Comparison of ENCODE assay signal across 9 mouse cellular contexts in genomic region chr15:77013753-77014241, GRCm38 (mm10). TPM values are rescaled to one million over a fixed set of nuclear protein-coding genes. Genes with fewer than 3 reads are reported as not detected.
DNase-seq lines count a peak whose midpoint lies in the region; ATAC-seq and TF ChIP-seq lines count a peak whose summit lies in the region.
"Had no signal": no experiment of that assay in that cellular context is flagged by ENCODE, and none has a peak within 500 bp of the region (broad histone marks: within the 10 kb centered on the region; RNA-seq: fewer than 3 reads in every experiment).

No protein-coding gene starts in this region.

- no peaks in the 10 kb centered on the region for H3K79me3 ChIP-seq in C2C12 (ENCODE audit: low read depth)

- H3K4me3 ChIP-seq in C2C12 (ENCODE audit: insufficient read depth, poor library complexity, severe bottlenecking) = no peak overlapping the region
- H3K4me3 ChIP-seq in heart, embryonic 11.5 days (ENCODE audit: low read depth, low read length) = peak overlapping the region; percentile 29
- no peak overlapping the region for H3K4me3 ChIP-seq in kidney, embryonic 15.5 days (replicated peaks)
- H3K4me3 ChIP-seq in midbrain, embryonic 15.5 days = no peak overlapping the region
- H3K4me3 ChIP-seq: liver, embryonic 13.5 days had no signal

- no peaks in the 10 kb centered on the region for H3K36me3 ChIP-seq in C2C12 (ENCODE audit: control insufficient read depth, insufficient read depth)
- H3K36me3 ChIP-seq in heart, embryonic 11.5 days (ENCODE audit: control insufficient read depth, insufficient read depth, low read length) = no peaks in the 10 kb centered on the region
- no peaks in the 10 kb centered on the region for H3K36me3 ChIP-seq in kidney, embryonic 15.5 days
- H3K36me3 ChIP-seq in midbrain, embryonic 15.5 days (replicated peaks) = no peaks in the 10 kb centered on the region
- H3K36me3 ChIP-seq: liver, embryonic 13.5 days had no signal

- no peak for TF ChIP-seq CTCF in C2C12 (IDR thresholded peaks at IDR 0.05; ENCODE audit: control insufficient read depth, insufficient read depth, insufficient read length)

- peak overlapping the region; percentile 61 for H3K4me2 ChIP-seq in heart, embryonic 11.5 days
- H3K4me2 ChIP-seq in kidney, embryonic 15.5 days = peak overlapping the region; percentile 34
- peak overlapping the region; percentile 26 for H3K4me2 ChIP-seq in midbrain, embryonic 15.5 days
- H3K4me2 ChIP-seq: liver, embryonic 13.5 days had no signal

- peak overlapping the region; percentile 80 for H3K9ac ChIP-seq in heart, embryonic 11.5 days (ENCODE audit: low read depth, low read length)
- no peak overlapping the region for H3K9ac ChIP-seq in kidney, embryonic 15.5 days
- H3K9ac ChIP-seq in midbrain, embryonic 15.5 days = no peak overlapping the region
- H3K9ac ChIP-seq: liver, embryonic 13.5 days had no signal

- ATAC-seq in heart, embryonic 11.5 days (replicated peaks; ENCODE audit: insufficient number of reproducible peaks, low FRiP score, low TSS enrichment) = peak; percentile 64; the same call in 1 of the 2 replicates
- ATAC-seq in kidney, embryonic 15.5 days (replicated peaks; ENCODE audit: low FRiP score) = peak; percentile 33; the same call in 1 of the 2 replicates
- ATAC-seq in midbrain, embryonic 15.5 days (replicated peaks) = peak; percentile 83
- ATAC-seq in erythroid progenitor cell, adult 5-6 weeks (replicated peaks; ENCODE audit: low FRiP score, poor library complexity, severe bottlenecking) = no peak

- peaks cover 46% of the 10 kb centered on the region for H3K4me1 ChIP-seq in heart, embryonic 11.5 days (ENCODE audit: control insufficient read depth, insufficient read depth, low read length)
- H3K4me1 ChIP-seq in kidney, embryonic 15.5 days = peaks cover 23% of the 10 kb centered on the region
- peaks cover 20% of the 10 kb centered on the region for H3K4me1 ChIP-seq in midbrain, embryonic 15.5 days
- H3K4me1 ChIP-seq: liver, embryonic 13.5 days had no signal

- H3K27me3 ChIP-seq in C2C12 (ENCODE audit: control insufficient read depth, insufficient read depth, insufficient read length) = no peaks in the 10 kb centered on the region
- H3K27me3 ChIP-seq in heart, embryonic 11.5 days (ENCODE audit: control insufficient read depth, insufficient read depth, low read length) = no peaks in the 10 kb centered on the region
- H3K27me3 ChIP-seq in kidney, embryonic 15.5 days = no peaks in the 10 kb centered on the region
- no peaks in the 10 kb centered on the region for H3K27me3 ChIP-seq in midbrain, embryonic 15.5 days (replicated peaks)
- H3K27me3 ChIP-seq: liver, embryonic 13.5 days had no signal

- WGBS in heart, embryonic 11.5 days (ENCODE audit: insufficient replicate concordance) = 8% methylated on average over 15 of the region's 15 CpGs
- WGBS in kidney, embryonic 15.5 days = 3% methylated on average over 15 of the region's 15 CpGs
- WGBS in midbrain, embryonic 15.5 days = 19% methylated on average over 15 of the region's 15 CpGs

- H3ac ChIP-seq in C2C12 (ENCODE audit: control insufficient read depth, insufficient read length, low read depth) = no peak overlapping the region

- H3K79me2 ChIP-seq in C2C12 (ENCODE audit: control insufficient read depth, insufficient read depth) = no peaks in the 10 kb centered on the region

- H3K27ac ChIP-seq in heart, embryonic 11.5 days (ENCODE audit: low read depth, low read length) = peak overlapping the region; percentile 99
- H3K27ac ChIP-seq in kidney, embryonic 15.5 days = peak overlapping the region; percentile 66
- peak overlapping the region; percentile 81 for H3K27ac ChIP-seq in midbrain, embryonic 15.5 days
- H3K27ac ChIP-seq: liver, embryonic 13.5 days had no signal

- peak; percentile 85 for DNase-seq in brain, adult 2 months (ENCODE audit: low read depth, low spot score)
- DNase-seq in layer of hippocampus, adult 8-10 months (ENCODE audit: low spot score in 2 of 2) = no peak
- DNase-seq in natural killer cell, adult 2 months (ENCODE audit: low spot score in 2 of 2) = no peak
- DNase-seq: liver, embryonic 13.5 days had no signal

- no peaks in the 10 kb centered on the region for H3K9me3 ChIP-seq in heart, embryonic 11.5 days (replicated peaks; ENCODE audit: control insufficient read depth, low read length)
- H3K9me3 ChIP-seq in kidney, embryonic 15.5 days (replicated peaks) = no peaks in the 10 kb centered on the region
- H3K9me3 ChIP-seq in midbrain, embryonic 15.5 days = no peaks in the 10 kb centered on the region
- H3K9me3 ChIP-seq: liver, embryonic 13.5 days had no signal

TF ChIP-seq in C2C12, 6 proteins besides CTCF, POLR2A, EP300 and RAD21:
- TF ChIP-seq USF1 (IDR thresholded peaks at IDR 0.05; ENCODE audit: low read depth) = no peak
- TF ChIP-seq MAX (IDR thresholded peaks at IDR 0.05) = no peak
- peak; percentile 52 for TF ChIP-seq MYOD1 (IDR thresholded peaks at IDR 0.05; ENCODE audit: control insufficient read depth, insufficient read length, low read depth)

RNA-seq across cellular contexts. Expression of gene Apol6, which starts 30.7 kb away (rescaled TPM):
- 0.06 TPM for polyA plus RNA-seq in C2C12 (2012; fragmentation: generic; extraction: Trizol)
- polyA plus RNA-seq in heart, embryonic 11.5 days (2014; fragmentation: Nextera tagmentation; extraction: Ambion mirVana) = 0.16 and 0.52 TPM in 2 replicates
- polyA plus RNA-seq in kidney, embryonic 15.5 days (2015; fragmentation: Nextera tagmentation; extraction: Ambion mirVana) = 0.23 TPM in 1 of 2 replicates, not detected in the other
- 0.06 and 0.22 TPM in 2 replicates for polyA plus RNA-seq in midbrain, embryonic 15.5 days (2015; fragmentation: Nextera tagmentation; extraction: Ambion mirVana)
- total RNA-seq in layer of hippocampus, adult 8-10 months (2022) = under 1 TPM in 1 of 4 experiments, not detected in 3; 0.47 TPM
- total RNA-seq in erythroid progenitor cell, adult 5-6 weeks (2015; ENCODE audit: low replicate concordance) = not detected in 2 replicates
- not detected in 2 replicates for total RNA-seq in erythroid progenitor cell, adult 5-6 weeks (2017; ENCODE audit: low replicate concordance)

RNA-seq across cellular contexts. Expression of gene Mb, which starts 36.7 kb away (rescaled TPM):
- polyA plus RNA-seq in C2C12 (2012; fragmentation: generic; extraction: Trizol) = 3.1 TPM
- 138 and 139 TPM in 2 replicates for polyA plus RNA-seq in heart, embryonic 11.5 days (2014; fragmentation: Nextera tagmentation; extraction: Ambion mirVana)
- polyA plus RNA-seq in kidney, embryonic 15.5 days (2015; fragmentation: Nextera tagmentation; extraction: Ambion mirVana) = 0.49 and 1.2 TPM in 2 replicates
- polyA plus RNA-seq in midbrain, embryonic 15.5 days (2015; fragmentation: Nextera tagmentation; extraction: Ambion mirVana) = 0.66 TPM in 2 replicates
- total RNA-seq in layer of hippocampus, adult 8-10 months (2022) = 1 to 10 TPM in 1 of 4 experiments, under 1 TPM in 2, not detected in 1; 0.31 to 2.2 (median 0.52) TPM
- not detected in 2 replicates for total RNA-seq in erythroid progenitor cell, adult 5-6 weeks (2015; ENCODE audit: low replicate concordance)
- not detected in 2 replicates for total RNA-seq in erythroid progenitor cell, adult 5-6 weeks (2017; ENCODE audit: low replicate concordance)

Comparison
In these comparisons a context has a peak if more than half of its experiments do, and no peak if none do; other contexts are left out.
1. RNA of gene Mb, which starts 36.7 kb away (polyA plus RNA-seq): 138 to 139 TPM in heart, embryonic 11.5 days; 3.1 TPM in C2C12 (single experiment), 0.66 TPM in midbrain, embryonic 15.5 days and 0.49 to 1.2 TPM in kidney, embryonic 15.5 days; every median in the first group is over 10 times any median in the second.
2. Peak in every context shown above with its lines, with median percentiles within 50 percentile points of each other: H3K27ac ChIP-seq and H3K4me2 ChIP-seq.